Mouse (Mus musculus): ENCODE measurements at regions not wholly inside any gene's neighbourhood (a gene's known extent, or its start where the extent isn't known, plus 50 kb on each side); places are given as distances from the start of the nearest gene placed in this dataset.
A peak's percentile ranks its signal among the peaks of the same experiment; 100 is the strongest.
"Not testable (repeated sequence)": the region's sequence is repeated elsewhere in the genome, so short reads cannot be mapped to it uniquely, and the experiment has no call there.

DNA sequence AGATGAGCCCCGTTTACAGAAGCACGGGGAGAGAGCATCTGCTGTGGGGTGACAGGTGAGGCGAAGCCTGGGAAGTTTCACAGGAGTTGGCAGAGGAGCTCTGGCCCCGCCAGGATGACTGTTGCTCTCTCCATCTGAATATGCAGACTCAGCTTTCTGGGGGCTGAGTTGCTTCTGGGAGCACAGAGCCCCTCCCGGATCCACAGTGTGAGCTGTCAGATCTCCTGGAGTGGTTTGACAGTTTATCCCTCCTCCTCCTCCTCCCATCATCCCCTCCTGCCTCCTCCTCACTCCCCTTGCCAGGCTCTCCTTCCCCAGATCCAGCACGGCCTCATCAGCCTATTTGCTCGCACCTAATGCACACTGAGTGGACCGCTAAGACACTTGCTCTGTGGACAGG, 181.9 kb upstream of the Rpl38 start:
- no peaks in the 10 kb centered on the region for H3K27me3 ChIP-seq (ENCODE audit: insufficient read depth, low read length)

GRCm38 (mm10) chr11:114485429-114485828, 182.9 kb upstream of the Rpl38 start:
- ATAC-seq (ENCODE audit: insufficient read depth) (no peak), DNase-seq (no peak)
- no peak overlapping the region for H3K4me3 ChIP-seq (ENCODE audit: low read depth, low read length)
- TF ChIP-seq CTCF (IDR thresholded peaks at IDR 0.05; ENCODE audit: low read depth) = no peak
- H3K4me2 ChIP-seq = no peak overlapping the region
- H3K27me3 ChIP-seq (ENCODE audit: insufficient read depth, low read length) = no peaks in the 10 kb centered on the region
- H3K9ac ChIP-seq = no peak overlapping the region
- no peaks in the 10 kb centered on the region for H3K9me3 ChIP-seq (ENCODE audit: low read depth, low read length)
- H3K27ac ChIP-seq (ENCODE audit: low read depth) = no peak overlapping the region
- H3K36me3 ChIP-seq (ENCODE audit: insufficient read depth) = no peaks in the 10 kb centered on the region
- WGBS = 57% methylated on average over 15 of the region's 15 CpGs
- H3K4me1 ChIP-seq (ENCODE audit: insufficient read depth) = peaks cover 12% of the 10 kb centered on the region

More for the DNA sequence above, 181.9 kb upstream of the Rpl38 start:
- TF ChIP-seq CTCF (IDR thresholded peaks at IDR 0.05; ENCODE audit: low read depth) = no peak
- WGBS = 8% methylated on average over 8 of the region's 8 CpGs
- Histone ChIP-seq H3K36me3 (ENCODE audit: insufficient read depth) (no peaks in the 10 kb centered on the region), H3K4me2 (no peak overlapping the region), H3K9ac (no peak overlapping the region), H3K4me3 (ENCODE audit: low read depth, low read length) (no peak overlapping the region), H3K9me3 (ENCODE audit: low read depth, low read length) (no peaks in the 10 kb centered on the region), H3K27ac (ENCODE audit: low read depth) (no peak overlapping the region), H3K4me1 (ENCODE audit: insufficient read depth) (peaks cover 12% of the 10 kb centered on the region)
- DNase-seq (peak; percentile 46), ATAC-seq (ENCODE audit: insufficient read depth) (peak; percentile 47; the same call in 1 of the 2 replicates)

- Histone ChIP-seq H3K9ac (no peak overlapping the region), H3K27ac (ENCODE audit: low read depth) (no peak overlapping the region), H3K36me3 (ENCODE audit: insufficient read depth) (no peaks in the 10 kb centered on the region), H3K4me1 (ENCODE audit: insufficient read depth) (peaks cover 12% of the 10 kb centered on the region), H3K9me3 (ENCODE audit: low read depth, low read length) (no peaks in the 10 kb centered on the region), H3K4me2 (no peak overlapping the region), H3K27me3 (ENCODE audit: insufficient read depth, low read length) (no peaks in the 10 kb centered on the region), H3K4me3 (ENCODE audit: low read depth, low read length) (no peak overlapping the region)
- DNase-seq (no peak), ATAC-seq (ENCODE audit: insufficient read depth) (no peak)
- no peak for TF ChIP-seq CTCF (IDR thresholded peaks at IDR 0.05; ENCODE audit: low read depth)
- WGBS = 83% methylated on average over 4 of the region's 4 CpGs
These were observed 183.7 kb upstream of the Rpl38 start for GRCm38 (mm10) chr11:114484668-114484953.

- Histone ChIP-seq H3K36me3 (ENCODE audit: insufficient read depth) (no peaks in the 10 kb centered on the region), H3K27ac (ENCODE audit: low read depth) (no peak overlapping the region), H3K4me3 (ENCODE audit: low read depth, low read length) (no peak overlapping the region), H3K9ac (no peak overlapping the region), H3K4me2 (no peak overlapping the region), H3K9me3 (ENCODE audit: low read depth, low read length) (no peaks in the 10 kb centered on the region), H3K27me3 (ENCODE audit: insufficient read depth, low read length) (no peaks in the 10 kb centered on the region), H3K4me1 (ENCODE audit: insufficient read depth) (peaks cover 12% of the 10 kb centered on the region)
- WGBS = 71% methylated on average over 12 of the region's 12 CpGs
- no peak for TF ChIP-seq CTCF (IDR thresholded peaks at IDR 0.05; ENCODE audit: low read depth)
- no peak for ATAC-seq (ENCODE audit: insufficient read depth)
- DNase-seq = no peak
These were observed 184.3 kb upstream of the Rpl38 start for GRCm38 (mm10) chr11:114483823-114484667.

DNA sequence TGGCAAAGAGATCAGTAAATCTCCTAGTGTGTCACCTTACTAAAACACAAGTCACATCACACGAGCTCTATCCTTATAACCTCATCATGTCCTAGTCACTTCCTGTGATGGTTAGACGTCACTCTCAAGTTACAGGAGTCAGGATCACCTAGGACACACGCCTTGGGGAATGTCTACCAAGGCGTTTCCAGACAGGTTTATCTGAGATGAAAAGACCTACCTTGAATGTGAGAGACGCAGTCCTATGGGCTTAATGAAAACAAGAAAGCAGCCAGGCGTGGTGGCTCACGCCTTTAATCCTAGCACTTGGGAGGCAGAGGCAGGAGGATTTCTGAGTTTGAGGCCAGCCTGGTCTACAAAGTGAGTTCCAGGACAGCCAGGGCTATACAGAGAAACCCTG, 185.0 kb upstream of the Rpl38 start:
- not testable (repeated sequence) for H3K4me2 ChIP-seq; DNase-seq; ATAC-seq (ENCODE audit: insufficient read depth); H3K9me3 ChIP-seq (ENCODE audit: low read depth, low read length); H3K27me3 ChIP-seq (ENCODE audit: insufficient read depth, low read length); H3K27ac ChIP-seq (ENCODE audit: low read depth); H3K9ac ChIP-seq; H3K4me3 ChIP-seq (ENCODE audit: low read depth, low read length); H3K36me3 ChIP-seq (ENCODE audit: insufficient read depth)
- H3K4me1 ChIP-seq (ENCODE audit: insufficient read depth) = peaks cover 12% of the 10 kb centered on the region
- 72% methylated on average over 7 of the region's 7 CpGs for WGBS

- Histone ChIP-seq H3K9ac (no peak overlapping the region), H3K4me2 (no peak overlapping the region), H3K4me3 (ENCODE audit: low read depth, low read length) (no peak overlapping the region), H3K36me3 (ENCODE audit: insufficient read depth) (no peaks in the 10 kb centered on the region), H3K27ac (ENCODE audit: low read depth) (no peak overlapping the region), H3K27me3 (ENCODE audit: insufficient read depth, low read length) (no peaks in the 10 kb centered on the region), H3K9me3 (ENCODE audit: low read depth, low read length) (no peaks in the 10 kb centered on the region), H3K4me1 (ENCODE audit: insufficient read depth) (peaks cover 8% of the 10 kb centered on the region)
- ATAC-seq (ENCODE audit: insufficient read depth) (no peak), DNase-seq (peak; percentile 21)
- no peak for TF ChIP-seq CTCF (IDR thresholded peaks at IDR 0.05; ENCODE audit: low read depth)
- 54% methylated on average over 10 of the region's 10 CpGs for WGBS
These were observed 186.3 kb upstream of the Rpl38 start for GRCm38 (mm10) chr11:114482070-114482469.

- Histone ChIP-seq H3K36me3 (ENCODE audit: insufficient read depth) (no peaks in the 10 kb centered on the region), H3K27me3 (ENCODE audit: insufficient read depth, low read length) (no peaks in the 10 kb centered on the region), H3K4me1 (ENCODE audit: insufficient read depth) (no peaks in the 10 kb centered on the region), H3K4me3 (ENCODE audit: low read depth, low read length) (no peak overlapping the region), H3K27ac (ENCODE audit: low read depth) (no peak overlapping the region), H3K9ac (no peak overlapping the region), H3K4me2 (no peak overlapping the region), H3K9me3 (ENCODE audit: low read depth, low read length) (no peaks in the 10 kb centered on the region)
- no peak for ATAC-seq (ENCODE audit: insufficient read depth)
- WGBS = 57% methylated on average over 7 of the region's 7 CpGs
- peak; percentile 38 for TF ChIP-seq CTCF (IDR thresholded peaks at IDR 0.05; ENCODE audit: low read depth)
- DNase-seq = no peak
These were observed 187.3 kb upstream of the Rpl38 start for GRCm38 (mm10) chr11:114481037-114481436.

All from lung, embryonic 14.5 days (tissue).